Mouse (Mus musculus) mouse trophoblast stem cell (cell line): ENCODE measurements around the gene Btbd35f15.
"Not testable (repeated sequence)": the region's sequence is repeated elsewhere in the genome, so short reads cannot be mapped to it uniquely, and the experiment has no call there.

Source experiments
- in situ Hi-C, 2 experiments: fragments of 300-500 bp; cut with MseI, MboI; formaldehyde crosslinking; loops; 2 replicates in 1 of 2; 3 replicates in 1 of 2; pipeline ENCODE4 v1.15.1; 2025

Gene Btbd35f15

GRCm38 (mm10) chrX:33577214-33577613 is at the start of gene Btbd35f15:
Gene Btbd35f15, minus strand, starts transcription at chrX:33577314.
- in situ Hi-C loops = not testable (repeated sequence)
